Mouse (Mus musculus) CH12.LX (cell line): ENCODE measurements at regions not wholly inside any gene's neighbourhood (a gene's known extent, or its start where the extent isn't known, plus 50 kb on each side); places are given as distances from the start of the nearest gene placed in this dataset.

Source experiments
- DNase-seq: peaks from one replicate; pipeline ENCODE4 v3.0.0-alpha.2; 2013; ENCODE audit errors: extremely low read depth
- H3K27ac ChIP-seq: 2 replicates; pipeline ENCODE4 v1.5.1; 2012; ENCODE audit warnings: low read depth, mild to moderate bottlenecking, control low read depth, moderate library complexity; ENCODE audit not compliant: insufficient read depth
- H3K27me3 ChIP-seq: replicated peaks from 2 replicates; pipeline ENCODE3; 2012; ENCODE audit warnings: inconsistent platforms
- H3K36me3 ChIP-seq, 2 experiments: replicated peaks in 1 of 2; 2 replicates each; pipeline versions ENCODE3 to v1.6.1; 2012; ENCODE audit warnings: inconsistent platforms in 1 of 2, low read length in 1 of 2, mild to moderate bottlenecking in 1 of 2, mixed read lengths in 1 of 2, moderate library complexity in 1 of 2; ENCODE audit not compliant: control insufficient read depth in 1 of 2, insufficient read depth in 1 of 2
- H3K4me1 ChIP-seq, 2 experiments: 2 replicates each; pipeline ENCODE4 v1.6.1; 2012; ENCODE audit warnings: inconsistent platforms in 1 of 2, moderate library complexity in 1 of 2; ENCODE audit not compliant: insufficient read depth in 2 of 2, control insufficient read depth in 1 of 2
- H3K4me2 ChIP-seq: 2 replicates; pipeline ENCODE4 v1.6.1; 2012; ENCODE audit warnings: low read depth, mild to moderate bottlenecking, control low read depth; ENCODE audit not compliant: poor library complexity, insufficient read depth, severe bottlenecking
- H3K4me3 ChIP-seq, 3 experiments: fragments of 150-350 bp in 1 of 3; sonication (generic) in 1 of 3; replicated peaks in 1 of 3; 2 replicates each; pipeline versions ENCODE3 to v1.5.1; 2011 to 2012; ENCODE audit warnings: low read depth in 2 of 3, low read length in 2 of 3, mild to moderate bottlenecking in 2 of 3, moderate library complexity in 2 of 3, control low read depth in 1 of 3, improper control_type of control experiment in 1 of 3, inconsistent platforms in 1 of 3, mixed read lengths in 1 of 3; ENCODE audit not compliant: poor library complexity in 1 of 3
- H3K79me2 ChIP-seq: replicated peaks from 2 replicates; pipeline ENCODE4 v1.6.1; 2012; ENCODE audit warnings: mild to moderate bottlenecking, moderate library complexity; ENCODE audit not compliant: control insufficient read depth, poor library complexity, insufficient read depth, severe bottlenecking; ENCODE audit errors: extremely low read depth
- H3K9ac ChIP-seq: 2 replicates; pipeline ENCODE4 v1.6.1; 2012; ENCODE audit warnings: low read depth, mild to moderate bottlenecking, control low read depth, moderate library complexity; ENCODE audit not compliant: insufficient read depth
- H3K9me3 ChIP-seq: replicated peaks from 2 replicates; pipeline ENCODE3; 2012; ENCODE audit warnings: low read length, inconsistent platforms, mixed read lengths
- BHLHE40 ChIP-seq: IDR thresholded peaks from 2 replicates; pipeline ENCODE4 v1.6.1; 2011; ENCODE audit warnings: mild to moderate bottlenecking, low read depth, low read length, improper control_type of control experiment
- CHD2 ChIP-seq: IDR thresholded peaks from 2 replicates; pipeline ENCODE4 v1.6.1; 2011; ENCODE audit warnings: low read length, improper control_type of control experiment
- E2F4 ChIP-seq: IDR thresholded peaks from 2 replicates; pipeline ENCODE4 v1.6.1; 2011; ENCODE audit warnings: low read depth, low read length, improper control_type of control experiment; ENCODE audit not compliant: insufficient replicate concordance
- EP300 ChIP-seq: IDR thresholded peaks from 2 replicates; pipeline ENCODE4 v1.6.1; 2011; ENCODE audit warnings: low read length, improper control_type of control experiment
- ETS1 ChIP-seq: conservative IDR thresholded peaks from 2 replicates; pipeline ENCODE4 v1.6.1; 2012; ENCODE audit warnings: low read depth, mild to moderate bottlenecking, inconsistent platforms, low read length, improper control_type of control experiment, moderate library complexity
- HCFC1 ChIP-seq: IDR thresholded peaks from 2 replicates; pipeline ENCODE4 v1.6.1; 2012; ENCODE audit warnings: low read depth, mild to moderate bottlenecking, inconsistent platforms, low read length, improper control_type of control experiment
- IRF4 ChIP-seq: IDR thresholded peaks from 2 replicates; pipeline ENCODE4 v1.6.1; 2014; ENCODE audit warnings: low read depth, mild to moderate bottlenecking, inconsistent platforms, low read length, improper control_type of control experiment
- JUN ChIP-seq: IDR thresholded peaks from 2 replicates; pipeline ENCODE4 v1.6.1; 2011; ENCODE audit warnings: low read depth, mild to moderate bottlenecking, low read length, improper control_type of control experiment, moderate library complexity; ENCODE audit not compliant: insufficient read depth
- JUND ChIP-seq: conservative IDR thresholded peaks from 2 replicates; pipeline ENCODE4 v1.6.1; 2011; ENCODE audit warnings: low read depth, low read length, improper control_type of control experiment
- KAT2A ChIP-seq: IDR thresholded peaks from 2 replicates; pipeline ENCODE4 v1.6.1; 2012; ENCODE audit warnings: low read length, improper control_type of control experiment, inconsistent platforms; ENCODE audit not compliant: insufficient replicate concordance
- MAFK ChIP-seq: IDR thresholded peaks from 2 replicates; pipeline ENCODE4 v1.6.1; 2011; ENCODE audit warnings: low read length, improper control_type of control experiment; ENCODE audit not compliant: insufficient replicate concordance
- MAX ChIP-seq: IDR thresholded peaks from 2 replicates; pipeline ENCODE4 v1.6.1; 2011; ENCODE audit warnings: low read length, improper control_type of control experiment
- MAZ ChIP-seq: IDR thresholded peaks from 2 replicates; pipeline ENCODE4 v1.6.1; 2012; ENCODE audit warnings: low read depth, mild to moderate bottlenecking, inconsistent platforms, low read length, improper control_type of control experiment, moderate library complexity
- MXI1 ChIP-seq: IDR thresholded peaks from 2 replicates; pipeline ENCODE4 v1.6.1; 2011; ENCODE audit warnings: mild to moderate bottlenecking, low read depth, low read length, improper control_type of control experiment
- NELFE ChIP-seq: IDR thresholded peaks from 2 replicates; pipeline ENCODE4 v1.6.1; 2011; ENCODE audit warnings: low read depth, low read length, improper control_type of control experiment
- NRF1 ChIP-seq: IDR thresholded peaks from 2 replicates; pipeline ENCODE4 v1.6.1; 2014; ENCODE audit warnings: low read depth, mild to moderate bottlenecking, inconsistent platforms, low read length, improper control_type of control experiment, moderate library complexity
- PAX5 ChIP-seq: IDR thresholded peaks from 2 replicates; pipeline ENCODE4 v1.6.1; 2012; ENCODE audit warnings: low read length, inconsistent platforms, mixed read lengths
- POLR2AphosphoS2 ChIP-seq: IDR thresholded peaks from 2 replicates; pipeline ENCODE4 v1.6.1; 2011; ENCODE audit warnings: low read depth, low read length, improper control_type of control experiment
- RCOR1 ChIP-seq: conservative IDR thresholded peaks from 2 replicates; pipeline ENCODE4 v1.6.1; 2012; ENCODE audit warnings: low read depth, mild to moderate bottlenecking, inconsistent platforms, low read length, improper control_type of control experiment
- TBP ChIP-seq: conservative IDR thresholded peaks from 2 replicates; pipeline ENCODE4 v1.6.1; 2011; ENCODE audit warnings: low read depth, low read length, improper control_type of control experiment
- TCF12 ChIP-seq: IDR thresholded peaks from 2 replicates; pipeline ENCODE4 v1.6.1; 2014; ENCODE audit warnings: low read depth, mild to moderate bottlenecking, inconsistent platforms, low read length, improper control_type of control experiment
- UBTF ChIP-seq: IDR thresholded peaks from 2 replicates; pipeline ENCODE4 v1.6.1; 2012; ENCODE audit warnings: low read depth, mild to moderate bottlenecking, inconsistent platforms, low read length, improper control_type of control experiment, moderate library complexity
- ZC3H11A ChIP-seq: IDR thresholded peaks from 2 replicates; pipeline ENCODE4 v1.6.1; 2012; ENCODE audit warnings: low read depth, mild to moderate bottlenecking, inconsistent platforms, low read length, improper control_type of control experiment
- ZKSCAN1 ChIP-seq: IDR thresholded peaks from 2 replicates; pipeline ENCODE4 v1.6.1; 2012; ENCODE audit warnings: low read depth, inconsistent platforms, low read length, improper control_type of control experiment, borderline replicate concordance
- ZMIZ1 ChIP-seq: IDR thresholded peaks from 2 replicates; pipeline ENCODE4 v1.6.1; 2012; ENCODE audit warnings: low read depth, mild to moderate bottlenecking, inconsistent platforms, low read length, improper control_type of control experiment
- ZNF384 ChIP-seq: IDR thresholded peaks from 2 replicates; pipeline ENCODE4 v1.6.1; 2012; ENCODE audit warnings: low read depth, low read length, improper control_type of control experiment, inconsistent platforms
- dilution Hi-C: fragments of 300-500 bp; cut with MboI; formaldehyde crosslinking; loops from 2 replicates; pipeline ENCODE4 v1.14.3; 2020; ENCODE audit warnings: low sequenced_read_pairs; ENCODE audit not compliant: extremely low pct_unique_long_range_greater_than_20kb, extremely low pct_ligation_motif_present
- in situ Hi-C: fragments of 300-500 bp; cut with MboI; formaldehyde crosslinking; loops from 3 replicates; pipeline ENCODE4 v1.14.3; 2019; ENCODE audit warnings: low sequenced_read_pairs, low pct_ligation_motif_present, low pct_unique_long_range_greater_than_20kb, mixed read lengths

DNA sequence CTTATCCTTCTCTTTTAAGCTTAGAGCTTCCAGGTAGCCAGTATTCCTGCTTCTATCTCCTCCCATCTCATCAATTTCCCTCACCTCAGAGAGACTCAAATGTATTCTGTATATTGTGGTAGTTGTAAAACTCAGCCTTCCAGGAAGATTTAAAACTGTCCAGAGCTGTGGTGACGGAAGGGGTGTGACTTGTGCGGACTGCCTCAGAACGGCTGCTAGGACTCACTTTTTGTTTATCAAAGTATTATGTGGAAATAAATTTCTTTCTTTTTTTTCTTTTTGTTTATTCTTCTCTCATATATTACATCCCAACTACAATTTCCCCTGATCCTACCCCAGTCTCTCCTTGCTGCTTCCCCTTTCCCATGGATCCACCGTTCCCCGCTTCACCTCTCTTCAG is 1043.7 kb downstream of the Robo2 start:
- in situ Hi-C loops, result no loop called here
- H3K4me2 ChIP-seq, result no peak overlapping the region
- no peaks in the 10 kb centered on the region for H3K27me3 ChIP-seq
- TF ChIP-seq NELFE (no peak), KAT2A (no peak), TCF12 (no peak), MXI1 (no peak), JUND (no peak), BHLHE40 (no peak), HCFC1 (no peak), TBP (no peak), UBTF (no peak), ZKSCAN1 (no peak), ZMIZ1 (no peak), CHD2 (no peak), MAFK (no peak), EP300 (no peak), JUN (no peak), POLR2AphosphoS2 (no peak), ETS1 (no peak), NRF1 (no peak), ZC3H11A (no peak)
- TF ChIP-seq, all 38 proteins: peak for 0
- no peak for DNase-seq
- dilution Hi-C loops, result no loop called here
- no peak overlapping the region for H3K9ac ChIP-seq
- H3K36me3 ChIP-seq, result no peaks in the 10 kb centered on the region
- peaks cover 61% of the 10 kb centered on the region for H3K9me3 ChIP-seq
- H3K27ac ChIP-seq, result no peak overlapping the region
- H3K79me2 ChIP-seq, result no peaks in the 10 kb centered on the region
- H3K4me1 ChIP-seq, result no peaks in the 10 kb centered on the region
- no peak overlapping the region for H3K4me3 ChIP-seq

DNA sequence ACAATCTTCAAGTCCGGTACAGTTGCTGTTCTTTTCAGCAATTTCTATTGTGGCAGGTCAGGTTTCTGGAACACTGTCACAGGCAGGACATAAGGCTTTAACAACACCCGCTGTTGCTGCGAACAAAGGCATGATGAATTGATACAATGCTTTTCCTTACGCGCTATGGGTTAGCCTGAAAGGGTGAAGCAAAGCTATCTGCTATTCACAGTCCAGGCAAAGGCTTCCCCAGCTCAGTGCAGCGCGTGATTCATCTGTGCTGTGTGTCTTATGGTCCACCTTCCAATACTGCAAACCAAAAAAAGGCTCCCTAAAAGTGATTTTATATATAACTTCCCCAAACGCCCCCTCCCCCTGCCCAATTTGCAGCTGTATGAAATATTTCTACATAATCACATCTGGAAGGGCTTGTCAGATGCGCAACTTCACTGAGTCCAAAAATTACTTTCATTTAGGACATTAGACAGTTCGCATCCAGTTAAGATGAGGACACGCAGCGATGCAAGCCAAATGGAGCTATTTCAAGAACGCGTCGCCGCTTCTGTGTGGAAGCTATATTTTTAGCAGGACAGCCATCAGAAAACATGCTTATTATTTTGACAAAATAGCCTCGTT is 1044.3 kb downstream of the Robo2 start:
- Histone ChIP-seq H3K4me1 (no peaks in the 10 kb centered on the region), H3K9me3 (peaks cover 64% of the 10 kb centered on the region), H3K79me2 (no peaks in the 10 kb centered on the region), H3K27ac (no peak overlapping the region), H3K36me3 (no peaks in the 10 kb centered on the region), H3K4me3 (no peak overlapping the region), H3K4me2 (no peak overlapping the region), H3K9ac (no peak overlapping the region), H3K27me3 (no peaks in the 10 kb centered on the region)
- dilution Hi-C loops, result no loop called here
- DNase-seq, result no peak
- TF ChIP-seq MAZ (no peak), PAX5 (no peak), CHD2 (no peak), TCF12 (no peak), RCOR1 (no peak), ZNF384 (no peak), UBTF (no peak), EP300 (no peak), MAFK (no peak), NELFE (no peak), NRF1 (no peak), IRF4 (no peak), E2F4 (no peak), MAX (no peak)
- in situ Hi-C loops, result no loop called here
